Mouse (Mus musculus): ENCODE measurements around the gene Pgc. TPM values are rescaled to one million over a fixed set of nuclear protein-coding genes. Genes with fewer than 3 reads are reported as not detected.

Pgc gene
- total RNA-seq, 4 experiments from 2014 or later, result not detected

- DNase-seq (ENCODE audit: low spot score in 2 of 2), result no peak
Observed at GRCm38 (mm10) chr17:47783445-47784223, 57.0 kb downstream of the Pgc start.

Other genes with a start within 250 kb of the Pgc start
- gene Taf8, start 224.6 kb upstream of the Pgc start, total RNA-seq (2022), result 10 to 100 TPM; 17.6 to 22.3 (median 19.1) TPM
- 10 to 100 TPM; 28.2 to 33.4 (median 30.8) TPM for gene Ccnd3, start 221.8 kb upstream of the Pgc start, total RNA-seq (2022)
- gene Bysl, start 115.3 kb upstream of the Pgc start, total RNA-seq (2022), result 10 to 100 TPM; 15.7 to 19.0 (median 17.1) TPM
- 10 to 100 TPM; 26.3 to 34.7 (median 27.2) TPM for gene Med20, start 115.3 kb upstream of the Pgc start, total RNA-seq (2022)
- 1 to 10 TPM; 3.8 to 9.6 (median 6.6) TPM for gene Gm20517, start 115.3 kb upstream of the Pgc start, total RNA-seq (2022)
- 10 to 100 TPM; 10.2 to 13.4 (median 11.6) TPM for gene Usp49, start 96.2 kb upstream of the Pgc start, total RNA-seq (2022)
- gene Tomm6, start 38.5 kb upstream of the Pgc start, total RNA-seq (2022), result 100 to 1,000 TPM; 191 to 212 (median 201) TPM
- gene Frs3, start 37.8 kb upstream of the Pgc start, total RNA-seq (2022), result 10 to 100 TPM; 27.3 to 37.3 (median 33.4) TPM
- 1 to 10 TPM; 2.4 to 4.9 (median 4.1) TPM for gene Gm21981, start 32.4 kb upstream of the Pgc start, total RNA-seq (2022)
- 1 to 10 TPM; 1.8 to 5.2 (median 4.3) TPM for gene Prickle4, start 32.1 kb upstream of the Pgc start, total RNA-seq (2022)
- 10 to 100 TPM; 12.3 to 17.8 (median 15.1) TPM for gene Tfeb, start 10.2 kb downstream of the Pgc start, total RNA-seq (2022)
- gene Mdfi, start 107.8 kb downstream of the Pgc start, total RNA-seq (2022), result 1 to 10 TPM in 1 of 4 experiments, under 1 TPM in 3; 0.43 to 1.2 (median 0.58) TPM
- gene Foxp4, start 197.8 kb downstream of the Pgc start, total RNA-seq (2022), result 10 to 100 TPM; 39.9 to 63.6 (median 49.6) TPM